Mouse (Mus musculus): ENCODE measurements at regions not wholly inside any gene's neighbourhood (a gene's known extent, or its start where the extent isn't known, plus 50 kb on each side); places are given as distances from the start of the nearest gene placed in this dataset.
"Not testable (repeated sequence)": the region's sequence is repeated elsewhere in the genome, so short reads cannot be mapped to it uniquely, and the experiment has no call there.

DNA sequence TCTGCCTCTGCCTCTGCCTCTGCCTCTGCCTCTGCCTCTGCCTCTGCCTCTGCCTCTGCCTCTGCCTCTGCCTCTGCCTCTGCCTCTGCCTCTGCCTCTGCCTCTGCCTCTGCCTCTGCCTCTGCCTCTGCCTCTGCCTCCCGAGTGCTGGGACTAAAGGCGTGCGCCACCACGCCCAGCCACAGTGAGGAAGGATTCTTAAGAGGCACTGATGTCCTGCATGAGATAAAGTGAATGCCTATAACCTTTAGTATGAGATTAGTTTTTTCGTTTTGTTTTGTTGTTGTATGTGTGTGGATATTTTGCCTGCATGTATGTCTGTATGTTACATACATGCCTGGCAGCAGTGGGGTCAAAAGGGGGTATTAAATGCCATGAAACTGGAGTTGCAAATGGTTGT is 63.2 kb downstream of the Hlx start:
- DNase-seq (ENCODE audit: low spot score): not testable (repeated sequence)

DNA sequence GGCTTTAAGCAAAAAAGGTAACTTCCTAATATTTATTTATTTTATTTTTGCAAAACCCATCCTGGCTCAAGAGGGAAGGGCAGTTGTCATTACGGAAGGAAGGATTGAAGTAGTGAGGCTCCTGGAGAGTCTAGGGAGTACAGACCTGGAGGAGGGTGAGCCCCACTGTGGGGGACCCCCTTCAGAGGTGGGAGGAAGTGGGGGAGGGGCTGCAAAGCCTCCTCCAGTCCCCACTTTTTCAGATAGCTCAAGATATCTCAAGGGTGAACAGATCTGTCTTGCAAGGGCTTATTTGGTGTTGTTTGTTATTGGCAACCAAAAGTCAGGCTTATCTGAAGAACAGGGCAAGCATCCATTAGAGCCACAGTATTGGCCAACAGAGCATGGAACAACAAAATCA is 64.0 kb downstream of the Hlx start:
- no peak for DNase-seq (ENCODE audit: low spot score)

GRCm38 (mm10) chr1:184668022-184668421 is 64.4 kb downstream of the Hlx start:
- DNase-seq (ENCODE audit: low spot score): no peak

DNA sequence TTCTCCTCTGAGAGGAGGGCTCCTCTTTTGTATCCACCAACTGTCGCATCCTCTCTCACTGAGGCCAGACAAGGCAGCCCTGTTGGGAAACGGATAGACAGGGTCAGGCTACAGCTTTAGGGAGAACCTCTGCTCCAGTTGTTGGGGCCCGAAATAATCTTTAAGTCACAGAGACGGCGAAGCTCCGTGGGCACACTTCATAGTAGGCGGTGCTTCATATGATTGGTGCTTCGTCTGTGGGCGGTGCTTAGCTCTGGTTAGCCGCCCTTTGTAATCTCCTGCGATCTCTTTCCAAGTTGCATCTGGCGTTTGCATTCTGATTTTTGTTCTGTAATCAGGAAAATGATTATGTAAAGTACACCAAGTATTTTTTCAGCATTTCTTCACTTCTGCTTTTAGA is 67.2 kb downstream of the Hlx start:
- DNase-seq (ENCODE audit: low spot score): no peak

DNA sequence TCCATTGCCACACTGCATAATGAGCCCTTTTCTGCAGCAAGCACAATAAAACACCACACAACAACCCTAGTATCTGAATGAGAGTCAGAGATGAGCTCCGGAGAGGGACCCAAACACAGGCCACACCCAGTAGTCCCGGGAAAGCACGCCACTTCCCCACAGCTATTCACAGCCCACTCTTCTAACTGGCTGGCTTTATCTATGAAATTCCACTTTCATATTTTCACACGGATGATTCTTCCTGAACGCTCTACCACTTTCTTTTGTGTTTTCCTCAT is 68.4 kb downstream of the Hlx start:
- DNase-seq (ENCODE audit: low spot score): no peak

GRCm38 (mm10) chr1:184663300-184664097 is 68.9 kb downstream of the Hlx start:
- DNase-seq (ENCODE audit: low spot score): no peak

GRCm38 (mm10) chr1:184650541-184651105 is 81.8 kb downstream of the Hlx start:
- no peak for DNase-seq (ENCODE audit: low spot score)

DNA sequence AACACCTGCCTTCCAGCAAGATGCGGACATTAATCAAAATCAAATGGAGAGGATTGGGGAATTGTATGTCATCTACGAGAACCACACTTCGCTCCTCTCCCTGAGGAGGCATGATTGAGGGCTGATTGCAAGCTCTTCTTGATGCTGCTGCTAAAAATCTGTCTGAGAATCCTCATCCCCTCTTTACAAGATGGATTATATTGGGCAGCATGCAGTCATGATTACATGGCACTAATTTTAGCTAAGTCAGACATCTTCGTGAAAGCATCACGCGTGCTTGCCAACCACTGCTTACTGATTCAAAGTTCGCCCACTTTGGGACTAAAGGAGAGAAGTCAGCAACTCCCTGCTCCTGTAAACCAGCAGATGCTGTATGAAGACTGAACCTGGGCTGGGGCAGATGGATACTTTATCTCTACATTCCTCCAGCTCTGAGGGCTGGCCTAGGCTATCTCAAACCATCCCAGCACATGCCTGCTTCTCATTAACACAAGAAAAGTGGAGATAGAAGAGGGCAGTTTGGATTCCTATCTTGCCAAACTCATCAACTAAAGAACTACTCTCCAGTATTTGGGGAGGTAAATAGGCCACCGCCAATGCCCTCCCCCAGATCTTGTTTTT is 84.4 kb downstream of the Hlx start:
- DNase-seq (ENCODE audit: low spot score): no peak

DNA sequence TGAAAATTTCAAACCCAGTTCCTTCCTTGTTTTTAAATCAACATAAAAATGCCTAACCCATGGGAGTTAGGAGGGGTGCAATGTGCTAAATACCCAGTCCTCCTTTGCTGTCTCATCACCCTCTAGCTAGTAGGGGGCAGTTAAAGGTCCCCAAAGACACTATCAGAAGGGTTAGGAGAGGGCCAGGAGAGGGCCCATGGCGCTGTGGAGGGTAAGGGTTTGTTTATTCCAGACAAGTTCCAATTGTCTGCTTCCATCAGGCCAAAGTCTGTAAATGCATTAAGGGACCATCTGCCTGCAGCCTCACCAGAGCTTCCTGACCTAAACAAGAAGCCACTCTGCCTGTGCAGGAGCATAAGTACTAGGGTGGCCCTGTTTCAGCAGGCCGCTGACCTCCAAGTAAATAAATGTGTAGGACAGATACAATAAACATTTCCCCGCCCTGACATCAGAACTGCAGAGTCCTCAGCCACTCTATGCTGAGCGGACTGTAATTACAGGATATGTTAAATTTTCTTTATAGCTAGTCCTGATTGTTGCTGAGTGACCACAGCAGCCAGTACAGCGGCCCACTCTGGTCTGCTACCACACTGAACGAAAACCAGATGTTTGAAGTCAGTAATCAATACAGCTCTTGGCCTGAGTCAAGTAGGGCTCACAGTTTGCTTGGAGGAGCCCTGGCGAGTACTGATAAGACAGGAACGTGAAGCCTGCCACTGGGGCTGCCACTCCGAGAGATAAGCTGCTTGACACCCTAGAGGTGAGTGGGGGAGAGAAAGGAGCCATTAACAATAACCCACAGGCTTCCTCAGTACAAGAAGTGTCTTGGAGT is 87.4 kb downstream of the Hlx start:
- DNase-seq (ENCODE audit: low spot score): no peak

DNA sequence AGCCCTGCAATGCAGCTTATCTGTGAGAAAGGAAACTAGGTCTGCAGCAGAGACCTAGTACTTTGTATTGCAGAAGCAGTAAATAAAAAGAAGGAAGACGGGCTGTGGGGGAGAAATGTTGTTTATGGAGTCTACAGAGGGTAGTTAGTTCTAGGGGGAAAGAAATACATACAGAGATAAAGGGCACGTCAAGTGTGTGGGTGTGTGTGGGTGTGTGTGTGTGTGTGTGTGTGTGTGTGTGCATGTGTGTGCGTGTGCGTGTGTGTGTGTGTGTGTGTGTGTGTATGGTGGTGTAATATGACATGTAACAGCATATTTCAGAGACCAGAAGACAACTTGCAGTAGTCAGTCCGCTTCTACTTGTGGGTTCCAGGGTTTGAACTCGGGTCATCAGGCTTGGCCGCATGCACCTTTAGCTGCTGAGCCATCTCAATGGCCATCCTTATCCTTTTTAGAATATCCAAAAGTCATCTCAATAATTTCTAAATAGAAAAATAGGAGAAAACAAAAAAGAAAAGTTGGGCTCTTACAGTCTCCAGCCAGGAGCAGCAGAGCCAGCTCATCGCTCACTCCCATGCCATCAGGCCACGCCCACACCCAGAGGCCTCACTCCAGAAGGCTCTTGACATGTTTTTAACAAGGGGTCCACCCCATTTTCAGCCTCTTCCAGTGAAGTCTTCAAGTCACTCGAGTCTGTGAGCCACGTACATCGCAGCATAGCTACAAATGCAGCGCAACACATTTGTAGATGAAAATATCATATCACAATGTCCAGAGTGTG is 101.5 kb downstream of the Hlx start:
- no peak for DNase-seq (ENCODE audit: low spot score)

- DNase-seq (ENCODE audit: low spot score): no peak
Observed at GRCm38 (mm10) chr1:184629194-184629593, 103.2 kb downstream of the Hlx start.

GRCm38 (mm10) chr1:184628566-184629168 is 103.8 kb downstream of the Hlx start:
- no peak for DNase-seq (ENCODE audit: low spot score)

GRCm38 (mm10) chr1:184622462-184622861 is 110.0 kb downstream of the Hlx start:
- no peak for DNase-seq (ENCODE audit: low spot score)

- DNase-seq (ENCODE audit: low spot score): no peak
Observed at GRCm38 (mm10) chr1:184621950-184622349, 110.5 kb downstream of the Hlx start.

GRCm38 (mm10) chr1:184617853-184618454 is 114.5 kb downstream of the Hlx start:
- DNase-seq (ENCODE audit: low spot score): no peak

GRCm38 (mm10) chr1:184615991-184616390 is 116.4 kb downstream of the Hlx start:
- no peak for DNase-seq (ENCODE audit: low spot score)

DNA sequence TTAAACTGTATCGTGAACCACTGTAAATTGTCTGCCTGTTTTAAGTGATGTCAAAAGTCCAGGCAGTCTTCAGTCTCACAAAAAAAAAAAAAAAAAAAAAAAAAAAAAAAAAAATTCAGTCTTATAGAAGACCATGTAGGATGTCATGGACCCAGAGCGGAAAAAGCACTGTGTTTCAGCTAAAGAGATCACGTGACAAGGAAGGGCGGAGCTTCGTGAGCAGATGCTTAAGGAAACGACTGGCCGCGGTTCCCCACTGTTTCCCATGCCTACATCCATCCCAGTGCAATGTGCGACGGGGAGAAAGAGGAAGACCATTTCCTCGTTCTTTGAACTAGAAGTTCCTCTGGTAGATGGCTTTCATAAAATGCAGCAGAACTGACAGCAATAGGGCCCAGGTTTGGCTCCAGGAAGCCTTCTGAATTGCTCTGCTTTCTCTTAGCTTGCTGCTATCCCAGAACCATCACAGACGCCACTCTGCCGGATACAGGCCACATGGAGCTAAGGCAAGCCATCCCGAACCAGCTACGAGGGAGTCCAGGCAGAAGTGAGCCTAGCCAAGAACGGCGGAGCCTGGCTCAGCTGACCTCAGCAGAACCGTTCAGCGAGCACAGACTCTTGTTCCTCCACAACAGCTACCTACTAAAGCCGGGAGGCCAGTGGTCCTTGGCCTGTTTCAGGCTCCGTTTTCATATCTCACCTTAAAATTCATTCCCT is 117.6 kb downstream of the Hlx start:
- no peak for DNase-seq (ENCODE audit: low spot score)

DNA sequence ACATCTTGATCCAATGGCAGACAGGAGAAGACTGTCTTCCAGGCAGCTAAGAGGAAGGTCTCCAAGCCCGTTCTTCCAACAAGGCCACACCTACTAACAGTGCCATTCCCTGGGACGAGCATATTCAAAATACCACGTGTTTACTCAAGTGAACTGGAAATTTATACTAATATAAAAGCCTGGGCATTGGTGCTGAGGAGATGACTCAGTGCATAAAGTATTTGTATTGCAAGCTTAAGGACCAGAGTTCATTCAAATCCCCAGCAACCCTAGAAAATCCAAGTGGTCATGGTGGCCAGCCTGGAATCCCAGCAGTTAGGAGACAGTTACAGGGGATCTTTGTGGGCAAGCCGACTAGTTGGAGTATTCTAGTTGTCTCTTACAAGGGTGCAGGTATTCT is 119.5 kb downstream of the Hlx start:
- no peak for DNase-seq (ENCODE audit: low spot score)

- DNase-seq (ENCODE audit: low spot score): no peak
Observed at GRCm38 (mm10) chr1:184608938-184609337, 123.5 kb downstream of the Hlx start.

GRCm38 (mm10) chr1:184608338-184608737 is 124.1 kb downstream of the Hlx start:
- no peak for DNase-seq (ENCODE audit: low spot score)

DNA sequence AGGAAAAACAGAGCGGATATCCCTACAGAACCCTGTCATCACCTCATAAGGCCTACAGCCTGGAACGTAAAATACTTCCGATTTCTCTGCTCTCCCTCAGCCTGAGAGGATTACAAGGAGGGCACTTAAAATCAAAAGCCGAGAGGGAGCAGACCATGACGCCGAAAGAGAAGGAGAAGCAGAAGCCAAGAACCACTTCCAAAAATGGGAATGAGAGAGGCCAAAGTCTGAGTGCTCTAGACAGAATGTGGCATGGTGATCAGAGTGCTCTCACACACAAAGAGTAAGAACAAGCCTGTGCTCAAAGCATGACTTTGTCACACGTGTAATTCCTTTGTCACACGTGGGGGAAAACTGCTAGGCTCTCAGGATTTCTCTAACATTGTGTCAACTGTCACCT is 125.9 kb downstream of the Hlx start:
- no peak for DNase-seq (ENCODE audit: low spot score)

Measured in retina, embryonic 14.5 days (tissue).